Mouse (Mus musculus) kidney, adult 8-10 months (tissue): ENCODE measurements around the gene Tpi1.
"Not testable (repeated sequence)": the region's sequence is repeated elsewhere in the genome, so short reads cannot be mapped to it uniquely, and the experiment has no call there.

Experiments
- DNase-seq, 2 experiments: peaks; one replicate each; pipeline ENCODE4 v3.0.0; 2022

Tpi1 gene

GRCm38 (mm10) chr6:124808358-124809012, 5.6 kb downstream of the Tpi1 start, which contains the start of gene Spsb2:
Spsb2 (plus strand) TSS chr6:124808661.
- peak; percentile 81 to 87 for DNase-seq

GRCm38 (mm10) chr6:124807986-124808357, 6.1 kb downstream of the Tpi1 start:
- no peak for DNase-seq

GRCm38 (mm10) chr6:124807366-124807765, 6.7 kb downstream of the Tpi1 start:
- no peak for DNase-seq

- no peak for DNase-seq
These were observed 7.5 kb downstream of the Tpi1 start for GRCm38 (mm10) chr6:124806446-124807140.

GRCm38 (mm10) chr6:124805341-124806321, 8.5 kb downstream of the Tpi1 start:
- DNase-seq, result peak; percentile 97

- DNase-seq, result no peak
These were observed 9.8 kb downstream of the Tpi1 start for GRCm38 (mm10) chr6:124804341-124804740.

GRCm38 (mm10) chr6:124803691-124804090, 10.4 kb downstream of the Tpi1 start:
- not testable (repeated sequence) for DNase-seq

GRCm38 (mm10) chr6:124803061-124803460, 11.0 kb downstream of the Tpi1 start:
- DNase-seq, result no peak

- not testable (repeated sequence) for DNase-seq
These were observed 11.7 kb downstream of the Tpi1 start for GRCm38 (mm10) chr6:124802400-124802799.

GRCm38 (mm10) chr6:124796200-124796599, 17.9 kb downstream of the Tpi1 start:
- DNase-seq, result no peak

GRCm38 (mm10) chr6:124795781-124796180, 18.3 kb downstream of the Tpi1 start:
- peak; percentile 50 to 81 for DNase-seq

- peak in 1 of 2 experiments; percentile 60 for DNase-seq
These were observed 22.2 kb downstream of the Tpi1 start for GRCm38 (mm10) chr6:124791911-124792310.

- no peak for DNase-seq
These were observed 24.0 kb downstream of the Tpi1 start for GRCm38 (mm10) chr6:124790121-124790520.

GRCm38 (mm10) chr6:124789519-124789918, 24.6 kb downstream of the Tpi1 start:
- DNase-seq, result no peak

GRCm38 (mm10) chr6:124787722-124788121, 26.4 kb downstream of the Tpi1 start:
- DNase-seq, result no peak

- peak; percentile 53 to 58 for DNase-seq
These were observed 27.2 kb downstream of the Tpi1 start for GRCm38 (mm10) chr6:124786756-124787420.

GRCm38 (mm10) chr6:124782436-124782835, 31.7 kb downstream of the Tpi1 start:
- peak in 1 of 2 experiments; percentile 47 for DNase-seq

GRCm38 (mm10) chr6:124780917-124781316, 33.2 kb downstream of the Tpi1 start:
- DNase-seq, result no peak

GRCm38 (mm10) chr6:124779984-124780416, 34.1 kb downstream of the Tpi1 start:
- DNase-seq, result peak in 1 of 2 experiments; percentile 50

GRCm38 (mm10) chr6:124779222-124779983, 34.7 kb downstream of the Tpi1 start, which contains the start of gene Lrrc23:
Lrrc23 (minus strand) TSS chr6:124779727.
- DNase-seq, result peak in 1 of 2 experiments; percentile 48

GRCm38 (mm10) chr6:124770511-124770910, 43.6 kb downstream of the Tpi1 start:
- DNase-seq, result no peak

- no peak for DNase-seq
These were observed 44.1 kb downstream of the Tpi1 start for GRCm38 (mm10) chr6:124770013-124770412.
